Mouse (Mus musculus): ENCODE results near the gene Ptgis. TPM values are rescaled to one million over a fixed set of nuclear protein-coding genes. Genes with fewer than 3 reads are reported as not detected.

Gene Ptgis
- polyA plus RNA-seq, 2 experiments = 31.2 to 37.7 TPM

DNA sequence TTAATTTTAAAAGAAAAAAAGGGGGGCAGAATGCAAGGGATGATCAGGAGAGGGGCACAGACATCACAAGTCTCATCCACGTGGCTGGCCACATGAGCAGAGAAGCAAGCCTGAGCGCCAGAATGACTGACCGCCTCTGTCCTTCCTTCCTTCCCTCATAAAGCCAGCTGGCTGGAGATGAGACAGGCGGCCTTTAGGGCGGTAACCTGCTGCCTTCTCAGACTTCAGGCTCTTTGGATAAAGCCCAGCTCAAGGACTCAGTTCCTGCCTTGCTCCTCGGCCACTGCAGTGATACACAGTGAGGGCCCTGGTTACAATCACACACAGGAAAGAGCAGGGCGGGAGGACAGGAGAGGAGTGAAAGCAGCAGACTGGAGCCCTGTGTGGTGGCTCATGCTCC lies 13.8 kb upstream of the Ptgis start:
- WGBS = 73% methylated on average over 7 of the region's 7 CpGs
- no peaks in the 10 kb centered on the region for H3K27me3 ChIP-seq (ENCODE audit: control insufficient read depth, insufficient read depth, low read length)
- H3K27ac ChIP-seq (replicated peaks; ENCODE audit: low read depth, low read length) = no peak overlapping the region
- peaks cover 22% of the 10 kb centered on the region for H3K4me1 ChIP-seq (ENCODE audit: control insufficient read depth, insufficient read depth, low read length)
- no peaks in the 10 kb centered on the region for H3K36me3 ChIP-seq (ENCODE audit: control insufficient read depth, insufficient read depth, low read length)
- no peaks in the 10 kb centered on the region for H3K9me3 ChIP-seq (ENCODE audit: control insufficient read depth, low read length)
- H3K4me2 ChIP-seq (replicated peaks; ENCODE audit: low read depth, low read length, severe bottlenecking) = no peak overlapping the region
- TF ChIP-seq POLR2A (IDR thresholded peaks at IDR 0.05; ENCODE audit: borderline replicate concordance, extremely low read depth, insufficient read depth, insufficient read length) = no peak
- ATAC-seq (ENCODE audit: low FRiP score, low read depth) (no peak), DNase-seq (ENCODE audit: low spot score) (no peak)
- H3K4me3 ChIP-seq (replicated peaks; ENCODE audit: low read length) = no peak overlapping the region
- no peak overlapping the region for H3K9ac ChIP-seq (ENCODE audit: low read depth, low read length, severe bottlenecking)

DNA sequence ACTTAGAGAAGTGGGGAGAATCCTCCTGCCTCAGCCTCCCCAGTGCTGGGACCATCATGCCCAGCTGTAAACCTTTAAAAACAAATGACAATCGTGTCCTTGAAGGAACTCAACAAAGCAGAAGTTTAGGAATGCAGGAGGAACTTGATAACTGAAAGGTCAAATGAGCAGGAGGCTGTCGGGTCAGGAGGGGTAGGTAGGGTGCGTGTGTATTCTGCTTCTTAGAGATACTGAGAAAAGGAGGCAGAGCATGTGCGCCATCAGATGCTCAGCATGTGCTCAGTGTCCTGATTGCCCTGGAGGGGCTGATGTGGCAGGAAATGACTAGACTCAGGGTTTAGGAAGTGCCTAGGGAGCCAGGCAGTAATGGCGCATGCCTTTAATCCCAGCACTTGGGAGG lies 13.1 kb upstream of the Ptgis start:
- Histone ChIP-seq H3K9ac (ENCODE audit: low read depth, low read length, severe bottlenecking) (no peak overlapping the region), H3K27ac (replicated peaks; ENCODE audit: low read depth, low read length) (no peak overlapping the region), H3K4me2 (replicated peaks; ENCODE audit: low read depth, low read length, severe bottlenecking) (no peak overlapping the region), H3K4me3 (replicated peaks; ENCODE audit: low read length) (no peak overlapping the region), H3K9me3 (ENCODE audit: control insufficient read depth, low read length) (no peaks in the 10 kb centered on the region), H3K4me1 (ENCODE audit: control insufficient read depth, insufficient read depth, low read length) (peaks cover 22% of the 10 kb centered on the region), H3K36me3 (ENCODE audit: control insufficient read depth, insufficient read depth, low read length) (no peaks in the 10 kb centered on the region), H3K27me3 (ENCODE audit: control insufficient read depth, insufficient read depth, low read length) (no peaks in the 10 kb centered on the region)
- DNase-seq (ENCODE audit: low spot score) (no peak), ATAC-seq (ENCODE audit: low FRiP score, low read depth) (no peak)
- 89% methylated on average over 5 of the region's 5 CpGs for WGBS
- no peak for TF ChIP-seq POLR2A (IDR thresholded peaks at IDR 0.05; ENCODE audit: borderline replicate concordance, extremely low read depth, insufficient read depth, insufficient read length)

DNA sequence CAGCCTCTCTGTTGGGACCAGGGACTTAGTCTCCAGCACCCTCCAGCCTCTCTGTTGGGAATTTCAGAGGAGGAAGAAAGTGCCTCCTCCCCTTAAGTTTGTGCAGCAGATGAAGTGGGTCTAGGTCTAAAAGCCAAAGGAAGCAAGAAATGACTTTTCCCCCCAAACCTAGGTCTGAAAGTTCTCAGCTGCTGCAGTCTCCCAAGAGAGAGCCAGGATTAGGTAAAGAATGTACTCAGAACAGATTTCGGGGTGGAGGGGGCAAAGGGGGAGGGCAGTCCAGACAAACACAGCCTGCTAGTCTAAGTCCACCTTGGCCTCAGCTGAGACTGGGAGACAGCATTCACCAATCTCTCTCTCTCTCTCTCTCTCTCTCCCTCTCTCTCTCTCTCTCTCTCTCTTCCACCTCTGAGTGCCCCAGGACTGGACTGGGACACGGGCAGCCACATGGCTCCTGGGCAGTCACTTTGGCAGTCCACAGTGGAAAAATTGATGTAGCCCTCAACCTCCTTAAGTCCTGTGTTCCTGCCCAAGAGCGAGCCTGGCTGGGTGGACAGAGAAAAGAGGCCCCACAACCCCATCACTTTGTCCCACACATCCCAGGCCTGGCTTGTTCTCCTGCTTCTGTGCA lies 11.8 kb upstream of the Ptgis start:
- peak overlapping the region; percentile 63 for H3K27ac ChIP-seq (replicated peaks; ENCODE audit: low read depth, low read length)
- H3K9me3 ChIP-seq (ENCODE audit: control insufficient read depth, low read length) = no peaks in the 10 kb centered on the region
- no peak for TF ChIP-seq POLR2A (IDR thresholded peaks at IDR 0.05; ENCODE audit: borderline replicate concordance, extremely low read depth, insufficient read depth, insufficient read length)
- H3K4me3 ChIP-seq (replicated peaks; ENCODE audit: low read length) = no peak overlapping the region
- DNase-seq (ENCODE audit: low spot score) (no peak), ATAC-seq (ENCODE audit: low FRiP score, low read depth) (no peak)
- H3K9ac ChIP-seq (ENCODE audit: low read depth, low read length, severe bottlenecking) = no peak overlapping the region
- H3K4me2 ChIP-seq (replicated peaks; ENCODE audit: low read depth, low read length, severe bottlenecking) = no peak overlapping the region; the same call in 1 of the 2 replicates
- H3K36me3 ChIP-seq (ENCODE audit: control insufficient read depth, insufficient read depth, low read length) = no peaks in the 10 kb centered on the region
- H3K27me3 ChIP-seq (ENCODE audit: control insufficient read depth, insufficient read depth, low read length) = no peaks in the 10 kb centered on the region
- WGBS = 20% methylated on average over 3 of the region's 3 CpGs
- H3K4me1 ChIP-seq (ENCODE audit: control insufficient read depth, insufficient read depth, low read length) = peaks cover 22% of the 10 kb centered on the region

DNA sequence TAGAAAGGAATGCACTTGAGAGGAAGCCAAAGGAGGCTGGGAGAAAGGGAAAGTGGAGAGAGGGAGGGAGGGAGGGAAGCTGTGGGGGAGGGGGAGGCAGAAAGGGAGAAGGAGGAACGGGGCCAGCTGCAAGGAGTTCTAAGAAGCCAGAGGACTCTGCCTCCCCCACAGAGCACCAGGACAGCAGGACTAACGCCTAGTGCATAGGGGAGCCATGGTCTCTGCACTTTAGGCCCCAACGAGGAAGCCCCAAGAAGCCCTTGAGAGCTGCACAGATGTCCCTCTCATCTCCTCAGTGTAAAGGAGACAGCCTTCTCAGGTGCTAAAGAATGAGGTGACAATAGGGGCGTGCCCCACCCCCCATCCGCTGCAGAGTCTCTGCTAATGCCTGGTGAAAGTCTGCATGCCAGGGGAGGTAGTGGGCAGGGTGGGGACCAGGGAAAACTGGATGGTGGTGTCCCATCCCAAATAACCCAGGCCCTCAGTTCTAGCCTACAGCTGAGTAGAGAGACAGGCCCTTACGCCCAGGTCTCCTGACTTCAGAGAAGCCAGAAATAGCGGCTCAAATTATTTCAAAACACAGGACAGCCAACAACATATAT lies 10.4 kb upstream of the Ptgis start:
- ATAC-seq (ENCODE audit: low FRiP score, low read depth) (peak; percentile 20; the same call in 1 of the 2 replicates), DNase-seq (ENCODE audit: low spot score) (peak; percentile 73)
- Histone ChIP-seq H3K27ac (replicated peaks; ENCODE audit: low read depth, low read length) (no peak overlapping the region; the same call in 1 of the 2 replicates), H3K4me1 (ENCODE audit: control insufficient read depth, insufficient read depth, low read length) (peaks cover 22% of the 10 kb centered on the region), H3K4me3 (replicated peaks; ENCODE audit: low read length) (no peak overlapping the region), H3K27me3 (ENCODE audit: control insufficient read depth, insufficient read depth, low read length) (no peaks in the 10 kb centered on the region), H3K9ac (ENCODE audit: low read depth, low read length, severe bottlenecking) (no peak overlapping the region), H3K9me3 (ENCODE audit: control insufficient read depth, low read length) (no peaks in the 10 kb centered on the region), H3K4me2 (replicated peaks; ENCODE audit: low read depth, low read length, severe bottlenecking) (peak overlapping the region; percentile 29), H3K36me3 (ENCODE audit: control insufficient read depth, insufficient read depth, low read length) (no peaks in the 10 kb centered on the region)
- TF ChIP-seq POLR2A (IDR thresholded peaks at IDR 0.05; ENCODE audit: borderline replicate concordance, extremely low read depth, insufficient read depth, insufficient read length) = no peak
- WGBS = 24% methylated on average over 7 of the region's 7 CpGs

DNA sequence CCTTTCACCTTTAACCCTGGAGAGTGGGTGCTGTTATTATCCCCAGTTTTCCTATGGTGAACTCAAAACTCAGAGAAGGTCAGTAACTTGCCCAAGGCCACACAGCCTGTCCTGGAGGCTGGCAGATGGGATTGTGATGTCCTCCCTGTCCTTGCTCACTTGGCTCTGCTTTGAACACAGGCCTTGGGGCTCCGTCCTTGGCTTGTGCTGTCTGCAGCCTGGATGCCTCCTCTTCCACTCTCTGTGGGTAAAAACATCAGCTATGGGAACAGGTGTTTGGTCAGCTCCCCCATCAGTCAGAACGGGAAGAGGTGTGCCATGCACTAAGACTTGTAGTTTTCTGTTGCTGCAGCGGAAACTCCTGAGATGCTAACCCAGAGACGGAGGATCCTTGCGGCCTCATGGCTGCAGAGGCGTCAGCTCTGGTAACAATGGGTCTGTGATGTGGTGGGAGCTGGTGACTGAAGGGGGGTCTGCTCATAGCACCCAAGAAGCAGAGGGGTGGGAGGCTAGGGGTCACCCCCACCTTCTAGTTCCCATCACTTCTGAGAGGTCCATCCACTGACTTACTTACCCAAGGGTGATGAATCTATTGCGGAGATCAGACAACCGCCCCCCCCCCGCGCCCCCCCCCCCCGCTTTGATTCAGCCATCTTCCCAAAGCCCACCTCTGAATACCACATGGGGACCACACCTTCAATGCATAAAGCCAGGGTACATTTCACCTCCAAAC lies 9.8 kb upstream of the Ptgis start:
- no peak for ATAC-seq (ENCODE audit: low FRiP score, low read depth)
- no peak overlapping the region for H3K27ac ChIP-seq (replicated peaks; ENCODE audit: low read depth, low read length)
- peak overlapping the region; percentile 29; the same call in 1 of the 2 replicates for H3K4me2 ChIP-seq (replicated peaks; ENCODE audit: low read depth, low read length, severe bottlenecking)

More for the DNA sequence above, 9.8 kb upstream of the Ptgis start:
- Histone ChIP-seq H3K4me1 (ENCODE audit: control insufficient read depth, insufficient read depth, low read length) (peaks cover 22% of the 10 kb centered on the region), H3K36me3 (ENCODE audit: control insufficient read depth, insufficient read depth, low read length) (no peaks in the 10 kb centered on the region), H3K4me3 (replicated peaks; ENCODE audit: low read length) (no peak overlapping the region), H3K9me3 (ENCODE audit: control insufficient read depth, low read length) (no peaks in the 10 kb centered on the region), H3K9ac (ENCODE audit: low read depth, low read length, severe bottlenecking) (no peak overlapping the region), H3K27me3 (ENCODE audit: control insufficient read depth, insufficient read depth, low read length) (no peaks in the 10 kb centered on the region)
- no peak for DNase-seq (ENCODE audit: low spot score)
- TF ChIP-seq POLR2A (IDR thresholded peaks at IDR 0.05; ENCODE audit: borderline replicate concordance, extremely low read depth, insufficient read depth, insufficient read length) = no peak
- 46% methylated on average over 7 of the region's 11 CpGs for WGBS

All from limb, embryonic 14.5 days (tissue).